Mouse (Mus musculus): ENCODE data around the gene Nol9. TPM values are rescaled to one million over a fixed set of nuclear protein-coding genes. Genes with fewer than 3 reads are reported as not detected.

The Nol9 gene
- polyA plus RNA-seq (2014; fragmentation: Nextera tagmentation; extraction: Ambion mirVana), result 28.3 and 31.4 TPM in 2 replicates

GRCm38 (mm10) chr4:152038985-152039830 is at the start of gene Nol9:
Gene Nol9, plus strand, starts transcription at chr4:152039321.
- under 1% methylated on average over 84 of the region's 86 CpGs for WGBS
- H3K27ac ChIP-seq (replicated peaks; ENCODE audit: low read depth, low read length), result no peak within 1 kb of the TSS

DNA sequence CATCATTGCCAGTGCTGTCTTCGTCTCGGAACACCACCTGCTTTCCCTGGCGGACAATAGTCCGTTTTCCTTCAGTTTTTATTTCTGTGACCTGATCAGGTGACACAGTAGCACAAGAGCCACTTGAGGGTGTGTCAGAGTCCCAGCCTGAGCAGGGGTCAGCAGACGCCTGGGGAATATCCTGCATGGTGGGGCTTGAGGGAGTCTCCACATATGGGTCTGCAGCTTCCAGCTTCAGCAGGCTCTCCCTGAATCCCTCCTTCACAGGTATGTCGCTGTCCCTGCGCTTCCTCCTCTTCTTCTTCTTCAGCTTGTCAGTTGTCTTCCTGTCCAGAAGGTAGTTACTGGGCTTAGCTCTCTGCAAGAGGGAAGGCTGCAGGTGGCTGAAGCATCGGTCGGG is 47.0 kb upstream of the Nol9 start:
- H3K4me1 ChIP-seq (ENCODE audit: control insufficient read depth, insufficient read depth, low read length), result peaks cover 4% of the 10 kb centered on the region
- DNase-seq (ENCODE audit: low spot score) (no peak), ATAC-seq (replicated peaks; ENCODE audit: insufficient number of reproducible peaks, low FRiP score, low TSS enrichment, low read depth) (no peak)
- H3K27ac ChIP-seq (replicated peaks; ENCODE audit: low read depth, low read length), result no peak overlapping the region
- no peaks in the 10 kb centered on the region for H3K27me3 ChIP-seq (ENCODE audit: control insufficient read depth, insufficient read depth, low read length)
- peaks cover 7% of the 10 kb centered on the region for H3K36me3 ChIP-seq (replicated peaks; ENCODE audit: control insufficient read depth, insufficient read depth, low read depth, low read length)
- no peak overlapping the region for H3K4me3 ChIP-seq (ENCODE audit: low read depth, low read length)
- H3K9ac ChIP-seq (replicated peaks; ENCODE audit: low read length), result no peak overlapping the region
- WGBS, result 91% methylated on average over 9 of the region's 9 CpGs
- no peaks in the 10 kb centered on the region for H3K9me3 ChIP-seq (replicated peaks; ENCODE audit: control insufficient read depth, low read length)
- H3K4me2 ChIP-seq (ENCODE audit: low read depth, low read length), result no peak overlapping the region

More at GRCm38 (mm10) chr4:152038985-152039830, at the start of gene Nol9:
- Histone ChIP-seq H3K27me3 (ENCODE audit: control insufficient read depth, insufficient read depth, low read length) (no peaks in the 10 kb centered on the region), H3K36me3 (replicated peaks; ENCODE audit: control insufficient read depth, insufficient read depth, low read depth, low read length) (peaks cover 24% of the 10 kb centered on the region), H3K4me3 (ENCODE audit: low read depth, low read length) (peak within 1 kb of the TSS; percentile 98), H3K9me3 (replicated peaks; ENCODE audit: control insufficient read depth, low read length) (no peaks in the 10 kb centered on the region), H3K9ac (replicated peaks; ENCODE audit: low read length) (peak within 1 kb of the TSS; percentile 86), H3K4me2 (ENCODE audit: low read depth, low read length) (peak within 1 kb of the TSS; percentile 61), H3K4me1 (ENCODE audit: control insufficient read depth, insufficient read depth, low read length) (no peaks in the 10 kb centered on the region)
- ATAC-seq (replicated peaks; ENCODE audit: insufficient number of reproducible peaks, low FRiP score, low TSS enrichment, low read depth) (peak; percentile 80), DNase-seq (ENCODE audit: low spot score) (peak; percentile 93)

GRCm38 (mm10) chr4:151993035-151993434 is 46.1 kb upstream of the Nol9 start:
- no peak for DNase-seq (ENCODE audit: low spot score)
- no peak overlapping the region for H3K27ac ChIP-seq (replicated peaks; ENCODE audit: low read depth, low read length)
- ATAC-seq (replicated peaks; ENCODE audit: insufficient number of reproducible peaks, low FRiP score, low TSS enrichment, low read depth), result no peak
- no peak overlapping the region for H3K4me3 ChIP-seq (ENCODE audit: low read depth, low read length)
- no peaks in the 10 kb centered on the region for H3K27me3 ChIP-seq (ENCODE audit: control insufficient read depth, insufficient read depth, low read length)
- no peak overlapping the region for H3K9ac ChIP-seq (replicated peaks; ENCODE audit: low read length)
- H3K4me1 ChIP-seq (ENCODE audit: control insufficient read depth, insufficient read depth, low read length), result peaks cover 4% of the 10 kb centered on the region
- peaks cover 7% of the 10 kb centered on the region for H3K36me3 ChIP-seq (replicated peaks; ENCODE audit: control insufficient read depth, insufficient read depth, low read depth, low read length)
- no peak overlapping the region for H3K4me2 ChIP-seq (ENCODE audit: low read depth, low read length)
- 90% methylated on average over 6 of the region's 6 CpGs for WGBS
- no peaks in the 10 kb centered on the region for H3K9me3 ChIP-seq (replicated peaks; ENCODE audit: control insufficient read depth, low read length)

- Histone ChIP-seq H3K27ac (replicated peaks; ENCODE audit: low read depth, low read length) (peak overlapping the region; percentile 82), H3K4me1 (ENCODE audit: control insufficient read depth, insufficient read depth, low read length) (peaks cover 4% of the 10 kb centered on the region), H3K9me3 (replicated peaks; ENCODE audit: control insufficient read depth, low read length) (no peaks in the 10 kb centered on the region), H3K4me3 (ENCODE audit: low read depth, low read length) (peak overlapping the region; percentile 100), H3K9ac (replicated peaks; ENCODE audit: low read length) (peak overlapping the region; percentile 93), H3K4me2 (ENCODE audit: low read depth, low read length) (peak overlapping the region; percentile 64), H3K36me3 (replicated peaks; ENCODE audit: control insufficient read depth, insufficient read depth, low read depth, low read length) (peaks cover 7% of the 10 kb centered on the region), H3K27me3 (ENCODE audit: control insufficient read depth, insufficient read depth, low read length) (no peaks in the 10 kb centered on the region)
- whole genome bisulfite sequencing, result 1% methylated on average over 60 of the region's 61 CpGs
- ATAC-seq (replicated peaks; ENCODE audit: insufficient number of reproducible peaks, low FRiP score, low TSS enrichment, low read depth) (no peak), DNase-seq (ENCODE audit: low spot score) (peak; percentile 52)
Observed at GRCm38 (mm10) chr4:151994228-151995171, 44.6 kb upstream of the Nol9 start.

GRCm38 (mm10) chr4:151995371-151996172 is 43.5 kb upstream of the Nol9 start:
- Histone ChIP-seq H3K9me3 (replicated peaks; ENCODE audit: control insufficient read depth, low read length) (no peaks in the 10 kb centered on the region), H3K4me2 (ENCODE audit: low read depth, low read length) (peak overlapping the region; percentile 64), H3K36me3 (replicated peaks; ENCODE audit: control insufficient read depth, insufficient read depth, low read depth, low read length) (peaks cover 7% of the 10 kb centered on the region), H3K4me1 (ENCODE audit: control insufficient read depth, insufficient read depth, low read length) (peaks cover 4% of the 10 kb centered on the region), H3K27ac (replicated peaks; ENCODE audit: low read depth, low read length) (peak overlapping the region; percentile 82), H3K4me3 (ENCODE audit: low read depth, low read length) (peak overlapping the region; percentile 100), H3K27me3 (ENCODE audit: control insufficient read depth, insufficient read depth, low read length) (no peaks in the 10 kb centered on the region), H3K9ac (replicated peaks; ENCODE audit: low read length) (peak overlapping the region; percentile 93)
- DNase-seq (ENCODE audit: low spot score), result no peak
- ATAC-seq (replicated peaks; ENCODE audit: insufficient number of reproducible peaks, low FRiP score, low TSS enrichment, low read depth), result peak; percentile 4; the same call in 1 of the 2 replicates
- WGBS, result under 1% methylated on average over 63 of the region's 111 CpGs

GRCm38 (mm10) chr4:151996173-151996950 is 42.8 kb upstream of the Nol9 start, which contains the start of gene Phf13:
Gene Phf13, minus strand, starts transcription at chr4:151996258.
- under 1% methylated on average over 91 of the region's 94 CpGs for WGBS
- H3K4me2 ChIP-seq (ENCODE audit: low read depth, low read length), result peak within 1 kb of the TSS; percentile 68
- peak; percentile 95 for ATAC-seq (replicated peaks; ENCODE audit: insufficient number of reproducible peaks, low FRiP score, low TSS enrichment, low read depth)

DNA sequence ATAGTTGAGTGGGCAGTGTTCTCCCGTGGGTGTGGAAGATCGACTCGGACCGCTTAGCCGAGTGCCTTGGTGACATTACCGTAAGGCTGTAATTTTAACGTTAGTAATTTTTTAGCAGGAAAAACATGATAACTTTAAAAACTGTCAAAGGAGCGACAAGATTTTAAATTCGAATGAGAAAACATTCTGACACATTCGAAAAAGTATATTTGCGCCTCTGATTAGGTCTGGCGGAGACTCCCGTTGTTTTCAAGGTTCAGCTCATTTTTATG is 42.2 kb upstream of the Nol9 start:
- peaks cover 4% of the 10 kb centered on the region for H3K4me1 ChIP-seq (ENCODE audit: control insufficient read depth, insufficient read depth, low read length)
- H3K36me3 ChIP-seq (replicated peaks; ENCODE audit: control insufficient read depth, insufficient read depth, low read depth, low read length), result peaks cover 5% of the 10 kb centered on the region
- DNase-seq (ENCODE audit: low spot score) (no peak), ATAC-seq (replicated peaks; ENCODE audit: insufficient number of reproducible peaks, low FRiP score, low TSS enrichment, low read depth) (no peak)
- H3K9ac ChIP-seq (replicated peaks; ENCODE audit: low read length), result peak overlapping the region; percentile 76
- no peaks in the 10 kb centered on the region for H3K9me3 ChIP-seq (replicated peaks; ENCODE audit: control insufficient read depth, low read length)
- H3K27ac ChIP-seq (replicated peaks; ENCODE audit: low read depth, low read length), result peak overlapping the region; percentile 72
- WGBS, result 7% methylated on average over 13 of the region's 13 CpGs
- peak overlapping the region; percentile 68 for H3K4me2 ChIP-seq (ENCODE audit: low read depth, low read length)
- H3K27me3 ChIP-seq (ENCODE audit: control insufficient read depth, insufficient read depth, low read length), result no peaks in the 10 kb centered on the region
- peak overlapping the region; percentile 100 for H3K4me3 ChIP-seq (ENCODE audit: low read depth, low read length)

More at GRCm38 (mm10) chr4:151996173-151996950, 42.8 kb upstream of the Nol9 start, which contains the start of gene Phf13:
- Histone ChIP-seq H3K36me3 (replicated peaks; ENCODE audit: control insufficient read depth, insufficient read depth, low read depth, low read length) (peaks cover 7% of the 10 kb centered on the region), H3K9ac (replicated peaks; ENCODE audit: low read length) (peak within 1 kb of the TSS; percentile 93), H3K4me3 (ENCODE audit: low read depth, low read length) (peak within 1 kb of the TSS; percentile 100), H3K4me1 (ENCODE audit: control insufficient read depth, insufficient read depth, low read length) (peaks cover 4% of the 10 kb centered on the region), H3K27ac (replicated peaks; ENCODE audit: low read depth, low read length) (peak within 1 kb of the TSS; percentile 82), H3K27me3 (ENCODE audit: control insufficient read depth, insufficient read depth, low read length) (no peaks in the 10 kb centered on the region), H3K9me3 (replicated peaks; ENCODE audit: control insufficient read depth, low read length) (no peaks in the 10 kb centered on the region)
- peak; percentile 100 for DNase-seq (ENCODE audit: low spot score)
